Mouse (Mus musculus): ENCODE results near the gene Ttyh2. TPM values are rescaled to one million over a fixed set of nuclear protein-coding genes. Genes with fewer than 3 reads are reported as not detected.
A peak's percentile ranks its signal among the peaks of the same experiment; 100 is the strongest.

The Ttyh2 gene
- polyA plus RNA-seq, 1 experiment from 2014 or later: 10.0 TPM

GRCm38 (mm10) chr11:114682321-114682900 lies 7.2 kb downstream of the Ttyh2 start:
- no peaks in the 10 kb centered on the region for H3K36me3 ChIP-seq
- 88% methylated on average over 13 of the region's 13 CpGs for WGBS
- H3K27ac ChIP-seq: no peak overlapping the region
- no peak overlapping the region for H3K4me2 ChIP-seq
- no peaks in the 10 kb centered on the region for H3K27me3 ChIP-seq
- no peak for ATAC-seq (ENCODE audit: insufficient number of reproducible peaks, insufficient read depth, low FRiP score, low TSS enrichment, low read depth)
- no peaks in the 10 kb centered on the region for H3K9me3 ChIP-seq
- no peak overlapping the region for H3K4me3 ChIP-seq (replicated peaks)
- H3K9ac ChIP-seq (replicated peaks): no peak overlapping the region
- H3K4me1 ChIP-seq (replicated peaks): peaks cover 22% of the 10 kb centered on the region

- WGBS: 92% methylated on average over 10 of the region's 10 CpGs
- Histone ChIP-seq H3K4me1 (replicated peaks) (peaks cover 21% of the 10 kb centered on the region), H3K27me3 (no peaks in the 10 kb centered on the region), H3K4me2 (no peak overlapping the region), H3K27ac (no peak overlapping the region), H3K36me3 (no peaks in the 10 kb centered on the region), H3K9ac (replicated peaks) (no peak overlapping the region), H3K9me3 (no peaks in the 10 kb centered on the region), H3K4me3 (replicated peaks) (no peak overlapping the region)
- no peak for ATAC-seq (ENCODE audit: insufficient number of reproducible peaks, insufficient read depth, low FRiP score, low TSS enrichment, low read depth)
Observed at GRCm38 (mm10) chr11:114683029-114683721, 7.9 kb downstream of the Ttyh2 start.

- Histone ChIP-seq H3K4me2 (no peak overlapping the region), H3K27ac (no peak overlapping the region), H3K4me1 (replicated peaks) (peaks cover 21% of the 10 kb centered on the region), H3K9ac (replicated peaks) (no peak overlapping the region), H3K36me3 (no peaks in the 10 kb centered on the region), H3K9me3 (no peaks in the 10 kb centered on the region), H3K4me3 (replicated peaks) (no peak overlapping the region), H3K27me3 (no peaks in the 10 kb centered on the region)
- 69% methylated on average over 20 of the region's 20 CpGs for WGBS
- no peak for ATAC-seq (ENCODE audit: insufficient number of reproducible peaks, insufficient read depth, low FRiP score, low TSS enrichment, low read depth)
Observed at GRCm38 (mm10) chr11:114683722-114684621, 8.7 kb downstream of the Ttyh2 start.

- H3K27me3 ChIP-seq: no peaks in the 10 kb centered on the region
- H3K9ac ChIP-seq (replicated peaks): no peak overlapping the region
- WGBS: 51% methylated on average over 14 of the region's 14 CpGs
- H3K27ac ChIP-seq: no peak overlapping the region
- H3K4me1 ChIP-seq (replicated peaks): peaks cover 16% of the 10 kb centered on the region
- no peak for ATAC-seq (ENCODE audit: insufficient number of reproducible peaks, insufficient read depth, low FRiP score, low TSS enrichment, low read depth)
- H3K4me3 ChIP-seq (replicated peaks): no peak overlapping the region
- H3K4me2 ChIP-seq: no peak overlapping the region
- H3K36me3 ChIP-seq: no peaks in the 10 kb centered on the region
- no peaks in the 10 kb centered on the region for H3K9me3 ChIP-seq
Observed at GRCm38 (mm10) chr11:114684627-114685373, 9.6 kb downstream of the Ttyh2 start.

- Histone ChIP-seq H3K4me2 (no peak overlapping the region), H3K4me1 (replicated peaks) (peaks cover 16% of the 10 kb centered on the region), H3K36me3 (peaks cover 7% of the 10 kb centered on the region), H3K4me3 (replicated peaks) (no peak overlapping the region), H3K9me3 (no peaks in the 10 kb centered on the region), H3K9ac (replicated peaks) (no peak overlapping the region), H3K27me3 (no peaks in the 10 kb centered on the region), H3K27ac (no peak overlapping the region)
- no peak for ATAC-seq (ENCODE audit: insufficient number of reproducible peaks, insufficient read depth, low FRiP score, low TSS enrichment, low read depth)
- 85% methylated on average over 9 of the region's 9 CpGs for WGBS
Observed at GRCm38 (mm10) chr11:114685526-114686040, 10.4 kb downstream of the Ttyh2 start.

GRCm38 (mm10) chr11:114686221-114686959 lies 11.2 kb downstream of the Ttyh2 start:
- Histone ChIP-seq H3K4me3 (replicated peaks) (no peak overlapping the region), H3K9ac (replicated peaks) (no peak overlapping the region), H3K27me3 (no peaks in the 10 kb centered on the region), H3K4me1 (replicated peaks) (peaks cover 16% of the 10 kb centered on the region), H3K27ac (no peak overlapping the region), H3K4me2 (no peak overlapping the region), H3K36me3 (peaks cover 7% of the 10 kb centered on the region), H3K9me3 (no peaks in the 10 kb centered on the region)
- WGBS: 91% methylated on average over 16 of the region's 16 CpGs
- no peak for ATAC-seq (ENCODE audit: insufficient number of reproducible peaks, insufficient read depth, low FRiP score, low TSS enrichment, low read depth)

GRCm38 (mm10) chr11:114687574-114688188 lies 12.4 kb downstream of the Ttyh2 start:
- no peak overlapping the region for H3K9ac ChIP-seq (replicated peaks)
- WGBS: 48% methylated on average over 9 of the region's 10 CpGs
- H3K36me3 ChIP-seq: peaks cover 7% of the 10 kb centered on the region
- H3K9me3 ChIP-seq: no peaks in the 10 kb centered on the region
- 0 out of 2 replicates have a peak overlapping the region, but pooled peaks have one; percentile 32 for H3K27ac ChIP-seq
- H3K4me2 ChIP-seq: no peak overlapping the region
- no peak for ATAC-seq (ENCODE audit: insufficient number of reproducible peaks, insufficient read depth, low FRiP score, low TSS enrichment, low read depth)
- H3K27me3 ChIP-seq: no peaks in the 10 kb centered on the region
- H3K4me1 ChIP-seq (replicated peaks): peaks cover 16% of the 10 kb centered on the region
- no peak overlapping the region for H3K4me3 ChIP-seq (replicated peaks)

GRCm38 (mm10) chr11:114688729-114689128 lies 13.5 kb downstream of the Ttyh2 start:
- Histone ChIP-seq H3K4me1 (replicated peaks) (peaks cover 16% of the 10 kb centered on the region), H3K9me3 (no peaks in the 10 kb centered on the region), H3K27ac (no peak overlapping the region), H3K36me3 (peaks cover 7% of the 10 kb centered on the region), H3K27me3 (no peaks in the 10 kb centered on the region), H3K4me2 (no peak overlapping the region), H3K4me3 (replicated peaks) (no peak overlapping the region), H3K9ac (replicated peaks) (no peak overlapping the region)
- WGBS: 90% methylated on average over 3 of the region's 3 CpGs
- ATAC-seq (ENCODE audit: insufficient number of reproducible peaks, insufficient read depth, low FRiP score, low TSS enrichment, low read depth): no peak

GRCm38 (mm10) chr11:114690192-114690591 lies 15.0 kb downstream of the Ttyh2 start:
- no peaks in the 10 kb centered on the region for H3K27me3 ChIP-seq
- H3K4me3 ChIP-seq (replicated peaks): no peak overlapping the region
- peaks cover 7% of the 10 kb centered on the region for H3K36me3 ChIP-seq
- no peaks in the 10 kb centered on the region for H3K9me3 ChIP-seq
- 92% methylated on average over 15 of the region's 15 CpGs for WGBS
- H3K4me1 ChIP-seq (replicated peaks): peaks cover 2% of the 10 kb centered on the region; the same call in 1 of the 2 replicates
- no peak overlapping the region for H3K27ac ChIP-seq
- no peak overlapping the region for H3K9ac ChIP-seq (replicated peaks)
- ATAC-seq (ENCODE audit: insufficient number of reproducible peaks, insufficient read depth, low FRiP score, low TSS enrichment, low read depth): no peak
- no peak overlapping the region for H3K4me2 ChIP-seq

All from limb, embryonic 12.5 days (tissue).